Mouse (Mus musculus) forebrain, embryonic 10.5 days (tissue): ENCODE results near the gene Nt5c2. TPM values are rescaled to one million over a fixed set of nuclear protein-coding genes. Genes with fewer than 3 reads are reported as not detected.

Experiments used
- DNase-seq: peaks from one replicate; pipeline ENCODE4 v3.0.0-alpha.2; 2017; ENCODE audit warnings: low spot score; ENCODE audit errors: extremely low spot score
- H3K27ac ChIP-seq: fragments of 300-500 bp; sonication (generic); 2 replicates; pipeline ENCODE4 v1.5.1; 2016; ENCODE audit warnings: mild to moderate bottlenecking
- H3K27me3 ChIP-seq: fragments of 300-500 bp; sonication (generic); 2 replicates; pipeline ENCODE4 v1.6.1; 2016; ENCODE audit warnings: mild to moderate bottlenecking; ENCODE audit not compliant: poor library complexity, severe bottlenecking
- H3K36me3 ChIP-seq: fragments of 300-500 bp; sonication (generic); replicated peaks from 2 replicates; pipeline ENCODE4 v1.6.1; 2016; ENCODE audit warnings: mild to moderate bottlenecking, moderate library complexity
- H3K4me1 ChIP-seq: fragments of 300-500 bp; sonication (generic); 2 replicates; pipeline ENCODE4 v1.6.1; 2016
- H3K4me3 ChIP-seq: fragments of 300-500 bp; sonication (generic); 2 replicates; pipeline ENCODE4 v1.5.1; 2016; ENCODE audit warnings: mild to moderate bottlenecking, moderate library complexity
- H3K9me3 ChIP-seq: fragments of 300-500 bp; sonication (generic); 2 replicates; pipeline ENCODE4 v1.6.1; 2016; ENCODE audit warnings: mild to moderate bottlenecking, moderate library complexity
- WGBS: fragments of 180-500 bp; shearing (Covaris S2); methylation state at CpG from one replicate; pipeline ENCODE4 v1.1.7; 2016; 5-methylcytosine and 5-hydroxymethylcytosine counted together
- polyA plus RNA-seq: library from polyadenylated mRNA; unstranded; fragments of >200 nt; fragmentation: Nextera tagmentation; extraction: Ambion mirVana; gene quantifications from 2 replicates; pipeline ENCODE4 v1.2.1, GENCODE M21; 2016

Nt5c2 gene
- polyA plus RNA-seq, 1 experiment from 2014 or later: 71.1 TPM

- DNase-seq: no peak
- no peak overlapping the region for H3K27ac ChIP-seq
- WGBS: 90% methylated on average over 5 of the region's 5 CpGs
- H3K4me1 ChIP-seq: peaks cover 19% of the 10 kb centered on the region
- H3K36me3 ChIP-seq: no peaks in the 10 kb centered on the region
- no peaks in the 10 kb centered on the region for H3K9me3 ChIP-seq
- no peaks in the 10 kb centered on the region for H3K27me3 ChIP-seq
- no peak overlapping the region for H3K4me3 ChIP-seq
These were observed 180.7 kb downstream of the Nt5c2 start for GRCm38 (mm10) chr19:46834301-46834700.

Other genes with a start within 250 kb of the Nt5c2 start
- 9.1 and 15.8 TPM in 2 replicates for gene Ina, start 455 bp downstream of the Nt5c2 start, polyA plus RNA-seq
- gene Pcgf6, start 35.8 kb upstream of the Nt5c2 start, polyA plus RNA-seq: 35.6 and 36.7 TPM in 2 replicates
- gene Taf5, start 52.6 kb upstream of the Nt5c2 start, polyA plus RNA-seq: 7.4 and 7.5 TPM in 2 replicates
- gene Usmg5, start 75.5 kb upstream of the Nt5c2 start, polyA plus RNA-seq: 1,021 and 1,042 TPM in 2 replicates
- gene Pdcd11, start 75.6 kb upstream of the Nt5c2 start, polyA plus RNA-seq: 14.5 and 15.0 TPM in 2 replicates
- gene Calhm2, start 123.1 kb upstream of the Nt5c2 start, polyA plus RNA-seq: 1.8 and 1.9 TPM in 2 replicates
- gene Calhm1, start 129.1 kb upstream of the Nt5c2 start, polyA plus RNA-seq: not detected in 2 replicates
- gene Calhm3, start 142.6 kb upstream of the Nt5c2 start, polyA plus RNA-seq: not detected in 2 replicates
- gene Neurl1a, start 163.7 kb upstream of the Nt5c2 start, polyA plus RNA-seq: 4.1 and 5.2 TPM in 2 replicates